In the genomic region with DNA sequence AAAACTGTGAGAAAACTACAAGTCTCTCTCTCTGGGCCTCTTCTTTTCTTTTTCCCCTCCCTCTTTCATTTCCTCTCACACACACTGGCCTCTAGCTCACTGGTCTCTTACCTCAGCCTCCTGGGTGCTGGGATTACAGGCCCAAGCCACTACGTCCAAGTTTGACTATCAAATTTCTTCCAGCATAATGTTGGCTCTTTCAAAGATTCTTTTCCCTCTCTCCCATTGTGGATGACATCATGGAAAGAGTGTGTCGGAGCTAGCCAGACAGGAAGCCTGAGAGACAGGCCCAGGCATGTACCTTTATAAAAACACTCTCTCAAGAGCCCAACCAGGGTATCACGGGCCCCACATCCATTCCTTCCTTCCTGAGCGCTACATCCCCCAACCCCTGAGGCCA, we compare ENCODE assay signal across 8 mouse cellular contexts. TPM values are rescaled to one million over a fixed set of nuclear protein-coding genes. Genes with fewer than 3 reads are reported as not detected.
DNase-seq lines count a peak whose midpoint lies in the region; TF ChIP-seq lines count a peak whose summit lies in the region.

No protein-coding gene starts in this region.

- no peak for TF ChIP-seq CTCF in thymus, adult 2 months (IDR thresholded peaks at IDR 0.05; ENCODE audit: borderline replicate concordance, control insufficient read depth, extremely low read depth, insufficient read depth, low read length, poor library complexity)

- no peaks in the 10 kb centered on the region for H3K36me3 ChIP-seq in thymus, adult 2 months (ENCODE audit: control insufficient read depth, insufficient read depth, low read length)

- DNase-seq in thymus, adult 2 months: no peak
- DNase-seq in thymus, postnatal 14 days: no peak
- peak; percentile 83 to 88 for DNase-seq in heart, adult 18-20 months
- peak; percentile 20 to 28 for DNase-seq in kidney, adult 8-10 months
- peak; percentile 36 to 58 for DNase-seq in lung, postnatal 4 days
- DNase-seq in right cerebral cortex, postnatal 14 days: no peak
- no peak for DNase-seq in spleen, adult 12 weeks (ENCODE audit: low spot score)
- no peak for DNase-seq in cerebellum, postnatal 14 days

- no peak for TF ChIP-seq POLR2A in thymus, adult 2 months (IDR thresholded peaks at IDR 0.05; ENCODE audit: control insufficient read depth, extremely low read depth, insufficient read depth, low read length, poor library complexity)

- no peaks in the 10 kb centered on the region for H3K27me3 ChIP-seq in thymus, adult 2 months (ENCODE audit: control insufficient read depth, insufficient read depth, low read length)

- 66% methylated on average over 4 of the region's 4 CpGs for WGBS in thymus, adult 2 months

- H3K27ac ChIP-seq in thymus, adult 2 months (ENCODE audit: control insufficient read depth, insufficient read depth, low read length): peak overlapping the region; percentile 12; the same call in 1 of the 2 replicates

- peaks cover 29% of the 10 kb centered on the region for H3K4me1 ChIP-seq in thymus, adult 2 months (replicated peaks; ENCODE audit: control insufficient read depth, insufficient read depth, low read length)

- no peak overlapping the region for H3K4me3 ChIP-seq in thymus, adult 2 months (ENCODE audit: control insufficient read depth, insufficient read depth, low read length)

RNA-seq across cellular contexts. Expression of a gene that starts 22.0 kb away (rescaled TPM):
- polyA plus RNA-seq in thymus, adult 2 months (2012; rRNA removed): 27.7 and 31.8 TPM in 2 replicates
- 100 to 1,000 TPM; 111 to 115 TPM for total RNA-seq in heart, adult 18-20 months (2021)

Comparison
In these comparisons a context has a peak if more than half of its experiments do, and no peak if none do; other contexts are left out.
1. DNase-seq: peak in heart, adult 18-20 months (2 of 2), kidney, adult 8-10 months (2 of 2) and lung, postnatal 4 days (2 of 2); none in thymus, adult 2 months (single experiment), thymus, postnatal 14 days (single experiment), right cerebral cortex, postnatal 14 days (single experiment), spleen, adult 12 weeks (single experiment) and cerebellum, postnatal 14 days (0 of 2).